Mouse (Mus musculus): ENCODE measurements at regions not wholly inside any gene's neighbourhood (a gene's known extent, or its start where the extent isn't known, plus 50 kb on each side); places are given as distances from the start of the nearest gene placed in this dataset.

DNA sequence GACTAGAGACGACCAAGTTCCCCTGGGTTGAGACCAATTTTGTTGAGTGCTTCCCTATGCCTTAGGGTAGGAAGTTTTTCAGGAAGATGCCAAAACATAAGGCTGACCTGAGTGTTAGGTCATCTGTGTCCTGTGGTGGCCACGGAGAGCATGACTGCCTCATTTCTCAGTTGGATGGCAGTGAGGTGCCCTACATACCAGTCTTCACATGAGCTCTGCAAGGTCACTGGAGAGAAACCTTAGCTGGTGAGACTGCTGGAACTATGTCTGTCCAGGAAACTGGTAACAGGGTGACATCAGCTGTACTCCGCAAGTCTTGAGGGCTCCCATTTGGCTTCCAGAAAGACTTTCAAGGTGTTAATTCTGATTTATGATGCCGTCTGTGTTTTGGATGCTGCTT lies 167.9 kb upstream of the Tent5a start:
- H3K79me2 ChIP-seq (ENCODE audit: control insufficient read depth, insufficient read depth), result no peaks in the 10 kb centered on the region
- no peak overlapping the region for H3K4me2 ChIP-seq (ENCODE audit: low read depth)

DNA sequence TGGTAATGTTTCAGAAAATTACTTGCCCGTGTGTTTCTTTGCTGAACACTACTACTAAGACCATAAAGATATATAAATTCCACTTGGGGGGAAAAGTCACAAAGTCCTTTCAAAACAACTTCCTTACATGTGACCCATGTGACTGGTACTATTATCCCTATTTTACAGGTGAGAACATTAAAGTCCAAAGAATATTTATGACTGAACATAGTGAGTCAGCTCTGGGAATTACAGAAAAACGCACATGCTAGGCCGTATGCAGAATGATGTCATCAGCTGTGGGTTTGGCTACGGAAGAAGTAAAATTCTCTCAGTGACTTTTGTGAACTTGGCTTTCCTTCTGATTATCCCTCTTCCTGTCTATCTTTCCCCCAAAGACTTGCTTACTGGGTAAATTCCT lies 166.6 kb upstream of the Tent5a start:
- TF ChIP-seq CEBPB (IDR thresholded peaks at IDR 0.05; ENCODE audit: insufficient read depth, poor library complexity, severe bottlenecking), result no peak
- no peak for TF ChIP-seq TCF3 (IDR thresholded peaks at IDR 0.05; ENCODE audit: insufficient read length, low read depth)
- TF ChIP-seq POLR2A (IDR thresholded peaks at IDR 0.05; ENCODE audit: insufficient read length, low read depth), result no peak
- no peak for TF ChIP-seq MAX (IDR thresholded peaks at IDR 0.05; ENCODE audit: low read depth)
- no peak for TF ChIP-seq SRF (IDR thresholded peaks at IDR 0.05; ENCODE audit: control insufficient read depth, insufficient read length, low read depth)
- TF ChIP-seq MYOD1 (IDR thresholded peaks at IDR 0.05; ENCODE audit: control insufficient read depth in 1 of 3, insufficient read length in 2 of 3, low read depth in 2 of 3), result no peak
- no peak for TF ChIP-seq TCF12 (IDR thresholded peaks at IDR 0.05; ENCODE audit: insufficient read depth, poor library complexity, severe bottlenecking)
- no peak for TF ChIP-seq E2F4 (IDR thresholded peaks at IDR 0.05; ENCODE audit: insufficient read depth)
- no peak for TF ChIP-seq USF1 (IDR thresholded peaks at IDR 0.05; ENCODE audit: low read depth)
- no peak for TF ChIP-seq POLR2AphosphoS2 (IDR thresholded peaks at IDR 0.05; ENCODE audit: insufficient read length, low read depth)
- no peak for TF ChIP-seq REST (IDR thresholded peaks at IDR 0.05; ENCODE audit: insufficient read depth, insufficient read length)
- TF ChIP-seq MYOG (IDR thresholded peaks at IDR 0.05; ENCODE audit: control insufficient read depth in 1 of 3, insufficient read depth in 1 of 3, insufficient read length in 2 of 3, low read depth in 2 of 3), result no peak
- no peaks in the 10 kb centered on the region for H3K27me3 ChIP-seq (ENCODE audit: control insufficient read depth, insufficient read depth, insufficient read length)

More for the DNA sequence above, 167.9 kb upstream of the Tent5a start:
- H3K36me3 ChIP-seq (ENCODE audit: control insufficient read depth, insufficient read depth), result no peaks in the 10 kb centered on the region
- no peak overlapping the region for H3K4me3 ChIP-seq
- H3ac ChIP-seq (ENCODE audit: control insufficient read depth, insufficient read length), result no peak overlapping the region
- TF ChIP-seq SRF (IDR thresholded peaks at IDR 0.05; ENCODE audit: control insufficient read depth, insufficient read length, low read depth), result no peak
- no peak for TF ChIP-seq TCF3 (IDR thresholded peaks at IDR 0.05; ENCODE audit: insufficient read length, low read depth)
- no peak for TF ChIP-seq USF1 (IDR thresholded peaks at IDR 0.05; ENCODE audit: low read depth)
- TF ChIP-seq MAX (IDR thresholded peaks at IDR 0.05; ENCODE audit: low read depth), result no peak
- TF ChIP-seq REST (IDR thresholded peaks at IDR 0.05; ENCODE audit: insufficient read depth, insufficient read length), result no peak
- no peak for TF ChIP-seq CEBPB (IDR thresholded peaks at IDR 0.05; ENCODE audit: insufficient read depth, poor library complexity, severe bottlenecking)
- no peak for TF ChIP-seq MYOG (IDR thresholded peaks at IDR 0.05; ENCODE audit: control insufficient read depth in 1 of 3, insufficient read depth in 1 of 3, insufficient read length in 2 of 3, low read depth in 2 of 3)
- TF ChIP-seq MYOD1 (IDR thresholded peaks at IDR 0.05; ENCODE audit: control insufficient read depth in 1 of 3, insufficient read length in 2 of 3, low read depth in 2 of 3), result no peak
- no peak for TF ChIP-seq E2F4 (IDR thresholded peaks at IDR 0.05; ENCODE audit: insufficient read depth)
- TF ChIP-seq POLR2A (IDR thresholded peaks at IDR 0.05; ENCODE audit: insufficient read length, low read depth), result no peak
- no peak for TF ChIP-seq TCF12 (IDR thresholded peaks at IDR 0.05; ENCODE audit: insufficient read depth, poor library complexity, severe bottlenecking)
- no peak for TF ChIP-seq POLR2AphosphoS2 (IDR thresholded peaks at IDR 0.05; ENCODE audit: insufficient read length, low read depth)
- H3K27me3 ChIP-seq (ENCODE audit: control insufficient read depth, insufficient read depth, insufficient read length), result no peaks in the 10 kb centered on the region

DNA sequence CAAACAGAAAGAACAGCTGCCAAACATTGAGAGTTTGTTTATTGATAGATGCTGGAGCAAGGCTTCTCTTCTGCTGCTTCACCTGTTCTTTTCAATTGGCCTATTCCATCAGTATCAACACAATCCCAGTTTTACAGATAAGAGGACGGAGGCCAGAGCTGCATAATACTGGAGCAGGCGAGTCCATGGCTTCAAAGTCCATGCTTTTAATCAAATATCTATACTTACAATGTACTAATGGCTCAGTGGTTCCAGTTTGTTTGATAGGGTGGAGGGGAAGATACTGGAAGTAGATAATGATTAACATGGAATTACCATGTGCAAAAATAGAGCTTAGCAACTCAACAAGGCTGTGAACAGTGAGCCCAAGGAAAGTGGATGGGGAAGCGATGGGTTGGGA lies 163.2 kb upstream of the Tent5a start:
- Histone ChIP-seq H3K4me2 (ENCODE audit: low read depth) (no peak overlapping the region), H3K79me2 (ENCODE audit: control insufficient read depth, insufficient read depth) (no peaks in the 10 kb centered on the region), H3K4me3 (no peak overlapping the region), H3ac (ENCODE audit: control insufficient read depth, insufficient read length) (no peak overlapping the region), H3K27me3 (ENCODE audit: control insufficient read depth, insufficient read depth, insufficient read length) (no peaks in the 10 kb centered on the region), H3K36me3 (ENCODE audit: control insufficient read depth, insufficient read depth) (no peaks in the 10 kb centered on the region)
- TF ChIP-seq POLR2AphosphoS2 (IDR thresholded peaks at IDR 0.05; ENCODE audit: insufficient read length, low read depth) (no peak), POLR2A (IDR thresholded peaks at IDR 0.05; ENCODE audit: insufficient read length, low read depth) (no peak), MYOG (IDR thresholded peaks at IDR 0.05; ENCODE audit: control insufficient read depth in 1 of 3, insufficient read depth in 1 of 3, insufficient read length in 2 of 3, low read depth in 2 of 3) (no peak), SRF (IDR thresholded peaks at IDR 0.05; ENCODE audit: control insufficient read depth, insufficient read length, low read depth) (no peak), TCF12 (IDR thresholded peaks at IDR 0.05; ENCODE audit: insufficient read depth, poor library complexity, severe bottlenecking) (no peak), E2F4 (IDR thresholded peaks at IDR 0.05; ENCODE audit: insufficient read depth) (no peak), TCF3 (IDR thresholded peaks at IDR 0.05; ENCODE audit: insufficient read length, low read depth) (no peak), MAX (IDR thresholded peaks at IDR 0.05; ENCODE audit: low read depth) (no peak), MYOD1 (IDR thresholded peaks at IDR 0.05; ENCODE audit: control insufficient read depth in 1 of 3, insufficient read length in 2 of 3, low read depth in 2 of 3) (no peak), USF1 (IDR thresholded peaks at IDR 0.05; ENCODE audit: low read depth) (no peak)

More for the DNA sequence above, 166.6 kb upstream of the Tent5a start:
- Histone ChIP-seq H3K4me3 (no peak overlapping the region), H3ac (ENCODE audit: control insufficient read depth, insufficient read length) (no peak overlapping the region), H3K4me2 (ENCODE audit: low read depth) (no peak overlapping the region), H3K36me3 (ENCODE audit: control insufficient read depth, insufficient read depth) (no peaks in the 10 kb centered on the region), H3K79me2 (ENCODE audit: control insufficient read depth, insufficient read depth) (no peaks in the 10 kb centered on the region)

DNA sequence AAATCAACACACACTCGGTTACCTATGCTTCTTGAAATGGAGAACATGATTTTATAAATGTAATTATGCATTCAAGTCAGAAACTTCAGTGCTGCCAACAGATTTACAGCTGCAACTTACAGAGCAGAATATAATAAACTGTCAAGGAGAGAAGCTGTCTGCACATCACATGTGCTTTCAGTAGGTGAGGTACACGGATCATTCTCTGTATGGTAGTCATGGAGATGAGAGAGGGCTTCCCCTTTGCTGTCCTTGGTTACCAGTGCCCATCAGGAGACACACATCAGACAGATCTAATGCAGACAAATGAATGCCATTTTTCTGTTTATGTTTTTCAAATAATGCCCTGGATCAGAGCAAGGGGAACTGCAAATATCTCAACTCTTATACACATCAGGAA lies 160.8 kb upstream of the Tent5a start:
- Histone ChIP-seq H3K4me3 (no peak overlapping the region), H3K4me2 (ENCODE audit: low read depth) (no peak overlapping the region), H3ac (ENCODE audit: control insufficient read depth, insufficient read length) (no peak overlapping the region), H3K27me3 (ENCODE audit: control insufficient read depth, insufficient read depth, insufficient read length) (no peaks in the 10 kb centered on the region), H3K79me2 (ENCODE audit: control insufficient read depth, insufficient read depth) (no peaks in the 10 kb centered on the region), H3K36me3 (ENCODE audit: control insufficient read depth, insufficient read depth) (no peaks in the 10 kb centered on the region)
- TF ChIP-seq REST (IDR thresholded peaks at IDR 0.05; ENCODE audit: insufficient read depth, insufficient read length) (no peak), TCF12 (IDR thresholded peaks at IDR 0.05; ENCODE audit: insufficient read depth, poor library complexity, severe bottlenecking) (no peak), POLR2A (IDR thresholded peaks at IDR 0.05; ENCODE audit: insufficient read length, low read depth) (no peak), MYOG (IDR thresholded peaks at IDR 0.05; ENCODE audit: control insufficient read depth in 1 of 3, insufficient read depth in 1 of 3, insufficient read length in 2 of 3, low read depth in 2 of 3) (no peak), E2F4 (IDR thresholded peaks at IDR 0.05; ENCODE audit: insufficient read depth) (no peak), POLR2AphosphoS2 (IDR thresholded peaks at IDR 0.05; ENCODE audit: insufficient read length, low read depth) (no peak), CEBPB (IDR thresholded peaks at IDR 0.05; ENCODE audit: insufficient read depth, poor library complexity, severe bottlenecking) (no peak), MAX (IDR thresholded peaks at IDR 0.05; ENCODE audit: low read depth) (no peak), SRF (IDR thresholded peaks at IDR 0.05; ENCODE audit: control insufficient read depth, insufficient read length, low read depth) (no peak), USF1 (IDR thresholded peaks at IDR 0.05; ENCODE audit: low read depth) (no peak), MYOD1 (IDR thresholded peaks at IDR 0.05; ENCODE audit: control insufficient read depth in 1 of 3, insufficient read length in 2 of 3, low read depth in 2 of 3) (no peak), TCF3 (IDR thresholded peaks at IDR 0.05; ENCODE audit: insufficient read length, low read depth) (no peak)

All from myocyte (in vitro differentiated cells).